In the genomic region with DNA sequence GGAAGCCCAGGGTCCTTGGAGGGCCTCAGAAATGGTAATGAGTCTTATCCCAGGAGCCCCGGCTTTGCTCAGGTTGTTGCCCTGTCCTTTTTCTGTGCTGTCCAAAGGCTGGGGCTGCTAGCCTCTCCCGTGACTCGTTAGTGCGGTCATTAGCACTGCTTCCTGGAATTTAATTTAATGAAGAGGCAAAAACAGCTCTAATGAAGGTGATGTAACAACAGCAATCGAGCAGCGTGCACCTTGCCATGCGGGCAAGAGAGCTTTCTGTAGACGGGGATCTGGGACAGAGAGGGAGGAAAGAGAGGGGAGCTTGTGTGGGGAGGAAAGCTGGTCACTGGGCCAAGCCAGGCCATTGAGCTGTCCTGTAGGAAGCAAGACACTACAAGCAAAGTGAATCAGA, we compare ENCODE assay signal across 15 mouse cellular contexts. TPM values are rescaled to one million over a fixed set of nuclear protein-coding genes. Genes with fewer than 3 reads are reported as not detected.
A peak's percentile ranks its signal among the peaks of the same experiment; 100 is the strongest.
DNase-seq lines count a peak whose midpoint lies in the region; ATAC-seq and TF ChIP-seq lines count a peak whose summit lies in the region.
"Had no signal": no experiment of that assay in that cellular context is flagged by ENCODE, and none has a peak within 500 bp of the region (broad histone marks: within the 10 kb centered on the region; RNA-seq: fewer than 3 reads in every experiment).

No protein-coding gene starts in this region.

- ATAC-seq in intestine, embryonic 15.5 days, result no peak
- ATAC-seq in intestine, embryonic 16.5 days, result no peak
- no peak for ATAC-seq in stomach, embryonic 16.5 days (ENCODE audit: insufficient read depth, low FRiP score)
- no peak for ATAC-seq in stomach, postnatal 0 days (ENCODE audit: low FRiP score, low TSS enrichment)
- ATAC-seq in forebrain, embryonic 13.5 days, result no peak
- ATAC-seq in frontal cortex, adult (ENCODE audit: low TSS enrichment), result no peak
- ATAC-seq: CD4-positive, CD25-positive, alpha-beta regulatory T cell, adult 4 months had no signal

- H3K9me3 ChIP-seq in intestine, embryonic 15.5 days, result no peaks in the 10 kb centered on the region
- no peaks in the 10 kb centered on the region for H3K9me3 ChIP-seq in intestine, embryonic 16.5 days (ENCODE audit: control insufficient read depth, low read length)
- no peaks in the 10 kb centered on the region for H3K9me3 ChIP-seq in stomach, embryonic 16.5 days (replicated peaks; ENCODE audit: control insufficient read depth, low read length)
- no peaks in the 10 kb centered on the region for H3K9me3 ChIP-seq in stomach, postnatal 0 days (ENCODE audit: control insufficient read depth, low read length)
- H3K9me3 ChIP-seq in forebrain, embryonic 13.5 days (replicated peaks), result no peaks in the 10 kb centered on the region
- H3K9me3 ChIP-seq: hindbrain, embryonic 12.5 days; liver, embryonic 13.5 days had no signal

- no peak overlapping the region for H3K4me3 ChIP-seq in intestine, embryonic 15.5 days (replicated peaks)
- H3K4me3 ChIP-seq in intestine, embryonic 16.5 days (ENCODE audit: low read length), result no peak overlapping the region
- no peak overlapping the region for H3K4me3 ChIP-seq in stomach, embryonic 16.5 days (replicated peaks; ENCODE audit: low read length)
- H3K4me3 ChIP-seq in stomach, postnatal 0 days (ENCODE audit: low read depth, low read length), result no peak overlapping the region
- H3K4me3 ChIP-seq in forebrain, embryonic 13.5 days, result no peak overlapping the region
- H3K4me3 ChIP-seq: hindbrain, embryonic 12.5 days; liver, embryonic 13.5 days had no signal

- no peak overlapping the region for H3K9ac ChIP-seq in intestine, embryonic 15.5 days
- H3K9ac ChIP-seq in intestine, embryonic 16.5 days (ENCODE audit: low read depth, low read length), result no peak overlapping the region
- H3K9ac ChIP-seq in stomach, embryonic 16.5 days (ENCODE audit: low read length), result 0 out of 2 replicates have a peak overlapping the region, but pooled peaks have one; percentile 26
- H3K9ac ChIP-seq in stomach, postnatal 0 days (ENCODE audit: low read length), result no peak overlapping the region
- H3K9ac ChIP-seq in forebrain, embryonic 13.5 days, result 0 out of 2 replicates have a peak overlapping the region, but pooled peaks have one; percentile 0
- H3K9ac ChIP-seq: hindbrain, embryonic 12.5 days; liver, embryonic 13.5 days had no signal

- H3K4me1 ChIP-seq in intestine, embryonic 15.5 days (replicated peaks), result 0 out of 2 replicates have a peak, but pooled peaks cover 6% of the 10 kb centered on the region
- peaks cover 12% of the 10 kb centered on the region; the same call in 1 of the 2 replicates for H3K4me1 ChIP-seq in intestine, embryonic 16.5 days (ENCODE audit: control insufficient read depth, insufficient read depth, low read length)
- peaks cover 15% of the 10 kb centered on the region for H3K4me1 ChIP-seq in stomach, embryonic 16.5 days (ENCODE audit: control insufficient read depth, insufficient read depth, low read length)
- no peaks in the 10 kb centered on the region for H3K4me1 ChIP-seq in stomach, postnatal 0 days (replicated peaks; ENCODE audit: control insufficient read depth, insufficient read depth)
- peaks cover 47% of the 10 kb centered on the region for H3K4me1 ChIP-seq in forebrain, embryonic 13.5 days

- DNase-seq in stomach, postnatal 0 days (ENCODE audit: low spot score), result no peak
- no peak for DNase-seq in adipocyte (ENCODE audit: low spot score)
- DNase-seq: adrenal gland, postnatal 36 days; kidney, adult 11 months; layer of hippocampus, postnatal 36 days; liver, embryonic 13.5 days; right cerebral cortex, postnatal 4 days; thymus, postnatal 25 days had no signal

- H3K4me2 ChIP-seq in intestine, embryonic 15.5 days (replicated peaks), result no peak overlapping the region
- no peak overlapping the region for H3K4me2 ChIP-seq in intestine, embryonic 16.5 days (ENCODE audit: low read depth, low read length)
- no peak overlapping the region for H3K4me2 ChIP-seq in stomach, embryonic 16.5 days (ENCODE audit: low read depth, low read length)
- no peak overlapping the region for H3K4me2 ChIP-seq in stomach, postnatal 0 days (replicated peaks; ENCODE audit: low read depth)
- no peak overlapping the region for H3K4me2 ChIP-seq in forebrain, embryonic 13.5 days
- H3K4me2 ChIP-seq: hindbrain, embryonic 12.5 days; liver, embryonic 13.5 days had no signal

- 59% methylated on average over 8 of the region's 8 CpGs for WGBS in intestine, embryonic 15.5 days
- WGBS in intestine, embryonic 16.5 days, result 64% methylated on average over 8 of the region's 8 CpGs
- WGBS in stomach, embryonic 16.5 days, result 57% methylated on average over 8 of the region's 8 CpGs
- 69% methylated on average over 8 of the region's 8 CpGs for WGBS in stomach, postnatal 0 days
- 16% methylated on average over 8 of the region's 8 CpGs for WGBS in forebrain, embryonic 13.5 days

- no peak for TF ChIP-seq CTCF in stomach, postnatal 0 days (IDR thresholded peaks at IDR 0.05; ENCODE audit: low read depth)

- H3K27ac ChIP-seq in intestine, embryonic 15.5 days, result 0 out of 2 replicates have a peak overlapping the region, but pooled peaks have one; percentile 13
- no peak overlapping the region for H3K27ac ChIP-seq in intestine, embryonic 16.5 days (ENCODE audit: low read length)
- no peak overlapping the region for H3K27ac ChIP-seq in stomach, embryonic 16.5 days (ENCODE audit: low read length)
- no peak overlapping the region for H3K27ac ChIP-seq in stomach, postnatal 0 days (replicated peaks)
- peak overlapping the region; percentile 49 for H3K27ac ChIP-seq in forebrain, embryonic 13.5 days
- H3K27ac ChIP-seq: hindbrain, embryonic 12.5 days had no signal

- no peak for TF ChIP-seq EP300 in stomach, postnatal 0 days (optimal IDR thresholded peaks at IDR 0.05)

- H3K36me3 ChIP-seq in intestine, embryonic 15.5 days, result no peaks in the 10 kb centered on the region
- no peaks in the 10 kb centered on the region for H3K36me3 ChIP-seq in intestine, embryonic 16.5 days (ENCODE audit: control insufficient read depth, insufficient read depth, low read length)
- H3K36me3 ChIP-seq in stomach, embryonic 16.5 days (ENCODE audit: control insufficient read depth, insufficient read depth, low read length), result no peaks in the 10 kb centered on the region
- H3K36me3 ChIP-seq in stomach, postnatal 0 days (ENCODE audit: control insufficient read depth, insufficient read depth, low read length), result no peaks in the 10 kb centered on the region
- H3K36me3 ChIP-seq in forebrain, embryonic 13.5 days (ENCODE audit: poor library complexity, severe bottlenecking), result no peaks in the 10 kb centered on the region
- H3K36me3 ChIP-seq: hindbrain, embryonic 12.5 days; liver, embryonic 13.5 days had no signal

- H3K27me3 ChIP-seq in intestine, embryonic 15.5 days (replicated peaks), result no peaks in the 10 kb centered on the region
- no peaks in the 10 kb centered on the region for H3K27me3 ChIP-seq in intestine, embryonic 16.5 days (replicated peaks; ENCODE audit: control insufficient read depth, insufficient read depth, low read length)
- no peaks in the 10 kb centered on the region for H3K27me3 ChIP-seq in stomach, embryonic 16.5 days (ENCODE audit: control insufficient read depth, insufficient read depth, low read length)
- no peaks in the 10 kb centered on the region for H3K27me3 ChIP-seq in stomach, postnatal 0 days (ENCODE audit: control insufficient read depth, insufficient read depth, low read length)
- H3K27me3 ChIP-seq in forebrain, embryonic 13.5 days, result no peaks in the 10 kb centered on the region
- H3K27me3 ChIP-seq: hindbrain, embryonic 12.5 days; liver, embryonic 13.5 days had no signal

RNA-seq across cellular contexts. Expression of a gene that starts 6.5 kb away (rescaled TPM):
- 334 and 335 TPM in 2 replicates for polyA plus RNA-seq in intestine, embryonic 15.5 days (2015; fragmentation: Nextera tagmentation; extraction: Ambion mirVana)
- 301 and 311 TPM in 2 replicates for polyA plus RNA-seq in intestine, embryonic 16.5 days (2015; fragmentation: Nextera tagmentation; extraction: Ambion mirVana)
- 308 and 311 TPM in 2 replicates for polyA plus RNA-seq in stomach, embryonic 16.5 days (2015; fragmentation: Nextera tagmentation; extraction: Ambion mirVana)
- 189 and 195 TPM in 2 replicates for polyA plus RNA-seq in stomach, postnatal 0 days (2015; fragmentation: Nextera tagmentation; extraction: Ambion mirVana)
- 397 and 426 TPM in 2 replicates for polyA plus RNA-seq in forebrain, embryonic 13.5 days (2015; fragmentation: Nextera tagmentation; extraction: Ambion mirVana)

RNA-seq across cellular contexts. Expression of a gene that starts 27.7 kb away (rescaled TPM):
- 8.4 and 16.0 TPM in 2 replicates for polyA plus RNA-seq in intestine, embryonic 15.5 days (2015; fragmentation: Nextera tagmentation; extraction: Ambion mirVana)
- polyA plus RNA-seq in intestine, embryonic 16.5 days (2015; fragmentation: Nextera tagmentation; extraction: Ambion mirVana), result 10.1 TPM in 2 replicates
- 13.0 and 15.1 TPM in 2 replicates for polyA plus RNA-seq in stomach, embryonic 16.5 days (2015; fragmentation: Nextera tagmentation; extraction: Ambion mirVana)
- 0.95 and 1.1 TPM in 2 replicates for polyA plus RNA-seq in stomach, postnatal 0 days (2015; fragmentation: Nextera tagmentation; extraction: Ambion mirVana)
- polyA plus RNA-seq in forebrain, embryonic 13.5 days (2015; fragmentation: Nextera tagmentation; extraction: Ambion mirVana), result 14.3 and 14.6 TPM in 2 replicates
- polyA plus RNA-seq: CD4-positive, CD25-positive, alpha-beta regulatory T cell, adult 4 months had no signal

RNA-seq across cellular contexts. Expression of a gene that starts 32.6 kb away (rescaled TPM):
- polyA plus RNA-seq in intestine, embryonic 15.5 days (2015; fragmentation: Nextera tagmentation; extraction: Ambion mirVana), result 34.7 and 37.5 TPM in 2 replicates
- 50.4 and 54.9 TPM in 2 replicates for polyA plus RNA-seq in intestine, embryonic 16.5 days (2015; fragmentation: Nextera tagmentation; extraction: Ambion mirVana)
- 14.9 and 16.3 TPM in 2 replicates for polyA plus RNA-seq in stomach, embryonic 16.5 days (2015; fragmentation: Nextera tagmentation; extraction: Ambion mirVana)
- 16.3 and 19.1 TPM in 2 replicates for polyA plus RNA-seq in stomach, postnatal 0 days (2015; fragmentation: Nextera tagmentation; extraction: Ambion mirVana)
- 1.8 and 2.0 TPM in 2 replicates for polyA plus RNA-seq in forebrain, embryonic 13.5 days (2015; fragmentation: Nextera tagmentation; extraction: Ambion mirVana)
- polyA plus RNA-seq: CD4-positive, CD25-positive, alpha-beta regulatory T cell, adult 4 months had no signal

RNA-seq across cellular contexts. Expression of a gene that starts 37.8 kb away (rescaled TPM):
- 0.82 and 1.9 TPM in 2 replicates for polyA plus RNA-seq in intestine, embryonic 15.5 days (2015; fragmentation: Nextera tagmentation; extraction: Ambion mirVana)
- polyA plus RNA-seq in intestine, embryonic 16.5 days (2015; fragmentation: Nextera tagmentation; extraction: Ambion mirVana), result 0.98 and 1.6 TPM in 2 replicates
- 0.42 and 2.0 TPM in 2 replicates for polyA plus RNA-seq in stomach, embryonic 16.5 days (2015; fragmentation: Nextera tagmentation; extraction: Ambion mirVana)
- polyA plus RNA-seq in stomach, postnatal 0 days (2015; fragmentation: Nextera tagmentation; extraction: Ambion mirVana), result 2.1 and 2.9 TPM in 2 replicates
- polyA plus RNA-seq in forebrain, embryonic 13.5 days (2015; fragmentation: Nextera tagmentation; extraction: Ambion mirVana), result 1.3 and 1.8 TPM in 2 replicates

RNA-seq across cellular contexts. Expression of a gene that starts 54.2 kb away (rescaled TPM):
- polyA plus RNA-seq in intestine, embryonic 15.5 days (2015; fragmentation: Nextera tagmentation; extraction: Ambion mirVana), result 66.4 and 81.9 TPM in 2 replicates
- polyA plus RNA-seq in intestine, embryonic 16.5 days (2015; fragmentation: Nextera tagmentation; extraction: Ambion mirVana), result 79.0 and 89.6 TPM in 2 replicates
- polyA plus RNA-seq in stomach, embryonic 16.5 days (2015; fragmentation: Nextera tagmentation; extraction: Ambion mirVana), result 62.0 and 77.7 TPM in 2 replicates
- 35.5 and 42.7 TPM in 2 replicates for polyA plus RNA-seq in stomach, postnatal 0 days (2015; fragmentation: Nextera tagmentation; extraction: Ambion mirVana)
- polyA plus RNA-seq in forebrain, embryonic 13.5 days (2015; fragmentation: Nextera tagmentation; extraction: Ambion mirVana), result 15.4 and 20.8 TPM in 2 replicates

Comparison
In these comparisons a context has a peak if more than half of its experiments do, and no peak if none do; other contexts are left out.
1. H3K27ac ChIP-seq: peak in intestine, embryonic 15.5 days (single experiment) and forebrain, embryonic 13.5 days (single experiment); none in intestine, embryonic 16.5 days (single experiment), stomach, embryonic 16.5 days (single experiment) and stomach, postnatal 0 days (single experiment).
2. H3K9ac ChIP-seq: peak in stomach, embryonic 16.5 days (single experiment) and forebrain, embryonic 13.5 days (single experiment); none in intestine, embryonic 15.5 days (single experiment), intestine, embryonic 16.5 days (single experiment) and stomach, postnatal 0 days (single experiment).